Mouse (Mus musculus) G1E (cell line): ENCODE measurements around the gene Ext2.

ENCODE experiments used
- CTCF ChIP-seq: IDR thresholded peaks from 2 replicates; pipeline ENCODE4 v1.5.1; 2012; ENCODE audit warnings: low read depth, low read length, inconsistent platforms, mixed read lengths
- POLR2AphosphoS5 ChIP-seq: IDR thresholded peaks from 2 replicates; pipeline ENCODE4 v1.6.1; 2012; ENCODE audit warnings: low read depth, low read length, inconsistent platforms; ENCODE audit not compliant: insufficient replicate concordance
- TAL1 ChIP-seq: conservative IDR thresholded peaks from 2 replicates; pipeline ENCODE4 v1.6.1; 2012; ENCODE audit warnings: low read depth, low read length, inconsistent platforms, mixed read lengths

GRCm38 (mm10) chr2:93662240-93662865, 160.0 kb downstream of the Ext2 start:
- no peak for TF ChIP-seq CTCF
- TF ChIP-seq POLR2AphosphoS5: no peak
- no peak for TF ChIP-seq TAL1
